Mouse (Mus musculus) cerebellum, adult 11-12 months (tissue): ENCODE measurements around the gene Colq.

Experiments
- DNase-seq: peaks from one replicate; pipeline ENCODE4 v3.0.0; 2022

The Colq gene

DNA sequence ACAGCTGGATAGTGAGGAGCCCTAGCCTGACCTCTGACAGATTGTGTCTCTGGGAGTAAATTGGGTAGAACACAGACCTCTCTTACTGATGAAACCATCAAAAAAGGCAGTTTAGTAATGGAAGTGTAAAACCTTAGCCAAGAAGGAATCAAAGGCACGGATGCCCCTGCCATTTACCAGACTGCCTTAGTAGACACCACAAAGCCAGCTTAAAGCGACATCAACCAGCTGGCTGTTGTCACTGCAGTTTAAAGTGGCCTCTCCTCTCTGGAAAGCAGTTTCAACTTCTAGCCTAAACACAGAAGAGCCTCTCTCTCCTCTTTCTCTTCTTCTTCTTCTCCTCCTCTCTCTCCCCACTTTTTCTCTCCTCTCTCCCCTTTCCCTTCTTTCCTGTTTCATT is 69.8 kb downstream of the Colq start:
- DNase-seq, result no peak

DNA sequence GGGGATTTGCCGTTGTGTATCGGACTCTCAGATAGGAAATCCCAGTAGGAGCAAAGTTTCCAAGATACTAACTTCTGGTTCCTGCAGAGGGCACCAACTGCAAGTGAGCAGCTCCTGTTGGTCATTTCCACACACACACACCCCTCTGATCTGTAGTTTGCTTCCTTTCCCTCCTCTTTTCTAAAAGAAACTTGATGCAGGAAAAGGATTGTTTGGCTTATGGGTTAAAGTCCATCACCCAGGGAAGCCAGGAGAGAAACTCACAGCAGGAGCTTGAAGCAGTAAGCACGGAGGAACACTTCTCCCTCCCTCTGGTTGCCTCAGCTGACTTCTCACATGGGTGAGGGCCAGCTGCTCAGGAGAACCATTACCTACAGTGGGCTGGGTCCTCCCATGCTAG is 72.0 kb downstream of the Colq start:
- DNase-seq, result no peak

DNA sequence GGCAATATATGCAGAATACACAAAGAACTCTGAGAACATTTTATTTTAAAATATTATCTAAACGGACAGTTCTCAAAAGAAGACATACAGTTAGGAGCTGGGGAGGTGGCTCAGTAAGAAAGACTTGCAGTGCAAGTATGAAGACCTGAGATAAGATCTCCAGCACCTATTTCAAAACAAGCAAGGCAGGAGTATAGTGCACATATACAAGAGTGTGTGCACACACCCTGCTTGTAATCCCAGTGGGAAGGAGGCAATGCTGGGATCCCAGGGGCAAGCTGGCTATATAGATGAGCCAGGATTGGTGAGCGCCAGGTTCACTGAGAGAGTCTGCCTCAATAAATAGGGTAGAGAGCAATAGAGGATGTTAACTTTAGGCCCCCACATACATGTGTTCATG is 75.2 kb downstream of the Colq start:
- DNase-seq, result no peak

GRCm38 (mm10) chr14:31510322-31510721 is 80.8 kb downstream of the Colq start:
- no peak for DNase-seq

GRCm38 (mm10) chr14:31509911-31510310 is 81.2 kb downstream of the Colq start:
- DNase-seq, result no peak

DNA sequence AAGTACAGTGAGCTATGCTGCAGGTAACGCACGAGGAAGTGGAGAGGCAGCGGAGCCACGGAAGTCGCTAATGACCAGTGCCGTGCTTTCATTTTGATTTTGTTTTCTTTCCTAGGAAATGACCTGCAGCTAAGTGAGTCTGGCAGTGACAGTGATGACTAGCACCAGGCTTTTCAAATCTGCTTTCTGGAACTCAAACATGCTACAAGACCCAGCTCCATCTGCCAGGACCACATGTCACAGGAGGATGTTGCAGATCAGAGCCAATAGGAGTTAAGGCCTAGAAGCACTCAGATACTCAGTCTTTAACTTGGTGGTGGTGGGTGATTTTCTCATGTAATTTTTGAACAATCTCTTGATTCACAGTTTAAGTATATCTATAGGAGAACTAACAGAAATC is 84.7 kb downstream of the Colq start:
- DNase-seq, result peak; percentile 79

DNA sequence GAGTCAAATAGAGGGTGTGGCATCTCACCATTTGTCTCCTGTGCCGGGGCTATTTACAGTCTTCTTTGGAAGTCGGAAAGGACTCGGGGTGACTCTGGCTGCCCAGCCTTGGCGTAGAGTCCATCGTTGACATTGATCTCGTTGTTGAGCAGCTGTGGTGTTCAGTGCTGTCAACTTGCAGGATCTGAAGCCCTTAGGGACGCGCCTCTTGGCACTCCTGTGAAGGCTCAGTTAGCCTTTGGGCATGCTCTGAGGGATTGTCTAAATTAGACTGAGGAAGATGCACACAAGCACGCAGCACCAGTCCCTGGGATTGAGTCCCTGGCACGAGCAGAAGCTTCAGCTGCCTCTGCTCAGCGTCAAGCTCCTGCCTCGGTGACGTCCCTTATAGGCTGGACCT is 87.7 kb downstream of the Colq start:
- DNase-seq, result no peak

GRCm38 (mm10) chr14:31499526-31499925 is 91.6 kb downstream of the Colq start:
- DNase-seq, result no peak

- no peak for DNase-seq
Measured at GRCm38 (mm10) chr14:31496241-31496646, 94.9 kb downstream of the Colq start.

DNA sequence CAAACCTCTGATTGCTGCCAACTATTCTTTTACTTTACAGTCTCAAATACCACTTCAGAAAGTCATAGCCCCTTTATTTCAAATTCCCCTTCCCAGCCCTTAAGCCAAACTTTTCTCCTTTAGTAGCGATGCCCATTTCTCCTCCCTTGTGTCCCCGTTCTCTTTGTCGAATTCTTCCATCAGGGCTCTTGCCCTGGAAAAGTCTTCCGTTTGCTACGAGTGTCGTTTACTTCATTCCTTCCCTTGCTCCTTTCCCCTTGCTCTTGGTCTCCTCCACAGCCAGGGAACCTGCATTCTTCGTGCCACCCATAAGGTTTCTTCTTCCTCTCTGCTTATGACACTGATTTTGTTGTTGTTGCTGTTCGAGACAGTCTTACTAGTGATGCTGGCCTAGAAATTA is 95.6 kb downstream of the Colq start:
- DNase-seq, result no peak

- DNase-seq, result peak; percentile 86
Measured at GRCm38 (mm10) chr14:31494975-31495455, 96.1 kb downstream of the Colq start, which contains the start of gene Mettl6. Gene Mettl6, minus strand, starts transcription at chr14:31495040.

- no peak for DNase-seq
Measured at GRCm38 (mm10) chr14:31494349-31494974, 96.7 kb downstream of the Colq start, which contains the start of gene Eaf1. Gene Eaf1, plus strand, starts transcription at chr14:31494399.

DNA sequence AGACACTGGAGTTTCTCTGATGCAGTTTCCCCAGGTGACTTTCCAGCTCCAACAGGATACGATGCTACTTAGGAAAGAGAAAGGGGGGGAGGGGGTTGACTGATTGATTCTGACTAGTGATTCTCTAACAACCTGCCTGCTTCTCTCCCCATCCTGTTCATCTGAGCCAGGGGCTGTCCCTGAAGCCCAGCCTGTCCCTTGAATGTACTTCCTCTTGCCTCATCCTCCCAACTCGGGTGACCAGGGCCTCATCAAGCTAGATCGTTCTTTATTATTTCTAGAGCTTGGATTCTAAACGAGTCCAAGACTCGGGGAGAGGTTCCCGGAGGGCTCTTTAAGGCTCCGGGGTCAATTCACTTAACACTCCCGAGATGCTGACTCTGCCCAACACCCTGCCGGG is 97.2 kb downstream of the Colq start:
- DNase-seq, result no peak

- DNase-seq, result no peak
Measured at GRCm38 (mm10) chr14:31488055-31488454, 103.1 kb downstream of the Colq start.

- no peak for DNase-seq
Measured at GRCm38 (mm10) chr14:31486465-31486864, 104.7 kb downstream of the Colq start.

- no peak for DNase-seq
Measured at GRCm38 (mm10) chr14:31482417-31482816, 108.7 kb downstream of the Colq start.

DNA sequence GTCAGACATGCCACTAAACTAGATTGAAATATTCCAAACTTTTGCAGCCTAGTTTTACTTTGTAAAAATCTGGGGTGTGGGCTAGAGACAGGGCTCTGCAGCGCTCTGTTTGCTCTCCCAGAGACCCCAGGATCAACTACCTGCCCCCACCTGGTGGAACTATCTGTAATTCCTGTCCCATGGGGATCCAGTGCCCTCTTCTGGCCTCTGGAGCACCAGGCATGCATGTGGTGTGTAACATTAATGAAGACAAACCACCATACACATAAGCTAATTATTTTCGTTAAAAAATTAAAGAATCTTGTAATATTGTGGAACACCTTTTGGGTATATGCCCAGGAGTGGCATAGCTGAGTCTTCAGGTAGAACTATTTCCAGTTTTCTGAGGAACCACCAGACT is 117.8 kb downstream of the Colq start:
- DNase-seq, result no peak
